Mouse (Mus musculus) spleen, adult 2 months (tissue): ENCODE results near the gene Slc25a34.

Source experiments
- CTCF ChIP-seq: fragments of 200-500 bp; IDR thresholded peaks from 2 replicates; pipeline ENCODE4 v1.5.1; 2011; ENCODE audit warnings: mild to moderate bottlenecking, inconsistent platforms; ENCODE audit not compliant: insufficient read depth, insufficient read length, insufficient replicate concordance; ENCODE audit errors: extremely low read depth
- POLR2A ChIP-seq: fragments of 200-500 bp; IDR thresholded peaks from 2 replicates; pipeline ENCODE4 v1.6.1; 2011; ENCODE audit warnings: low read depth, low read length, inconsistent platforms

DNA sequence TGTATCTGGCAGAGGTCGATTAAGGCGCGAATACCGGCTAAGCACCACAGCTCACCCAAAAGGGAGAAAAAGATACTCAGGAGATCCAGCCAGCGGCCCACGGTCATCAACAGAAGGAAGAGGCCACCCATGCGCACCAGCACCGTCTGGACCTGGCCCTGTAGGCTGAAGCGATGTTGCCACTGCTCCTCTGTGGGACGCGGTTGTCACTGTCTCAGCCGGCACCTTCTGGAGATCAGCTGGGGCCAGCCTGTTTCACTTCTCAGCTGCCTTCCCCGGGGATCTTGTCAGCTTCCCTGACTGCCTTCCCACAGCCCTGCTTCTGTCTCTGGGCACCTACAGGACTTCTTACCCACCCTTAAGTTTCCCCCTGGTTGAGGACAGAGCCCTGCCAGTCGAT is 8.7 kb downstream of the Slc25a34 start:
- TF ChIP-seq CTCF, result no peak
- no peak for TF ChIP-seq POLR2A
